Mouse (Mus musculus) kidney, adult 18-20 months (tissue): ENCODE results near the gene Olfr517.

Experiments used
- DNase-seq: peaks from one replicate; pipeline ENCODE4 v3.0.0; 2021

The Olfr517 gene

GRCm38 (mm10) chr7:108872279-108872678 is at the start of gene Olfr517:
Olfr517 (minus strand) TSS chr7:108872379.
- no peak for DNase-seq

DNA sequence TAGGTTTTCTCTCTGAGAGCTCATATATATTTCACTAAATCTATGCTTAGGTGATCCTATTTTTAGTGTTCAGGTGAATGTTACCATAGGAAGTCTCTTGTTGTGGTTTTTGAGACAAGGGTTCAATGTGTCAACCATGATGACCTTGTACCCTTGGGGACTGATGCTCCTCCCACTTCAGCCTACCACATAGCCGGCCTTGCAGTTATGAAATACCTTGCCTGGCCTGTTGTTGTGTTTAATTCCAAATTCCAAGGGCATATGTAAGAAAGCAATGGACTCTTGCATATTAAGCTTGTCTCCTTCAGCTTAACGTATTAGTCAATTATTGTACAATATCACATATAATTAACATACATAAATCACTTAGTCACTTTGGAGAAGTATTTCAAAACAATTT is 31.8 kb upstream of the Olfr517 start:
- DNase-seq = no peak

GRCm38 (mm10) chr7:108894320-108894719 is 22.1 kb upstream of the Olfr517 start, which contains the start of gene Olfr519:
Olfr519 (minus strand) TSS chr7:108894420.
- no peak for DNase-seq

- DNase-seq = no peak
Observed at GRCm38 (mm10) chr7:108884906-108885305, 12.7 kb upstream of the Olfr517 start, which contains the start of gene Olfr518. Olfr518 (minus strand) TSS chr7:108885006.

- no peak for DNase-seq
Observed at GRCm38 (mm10) chr7:108850429-108850828, 21.8 kb downstream of the Olfr517 start, which contains the start of gene Olfr516. Olfr516 (minus strand) TSS chr7:108850529.

DNA sequence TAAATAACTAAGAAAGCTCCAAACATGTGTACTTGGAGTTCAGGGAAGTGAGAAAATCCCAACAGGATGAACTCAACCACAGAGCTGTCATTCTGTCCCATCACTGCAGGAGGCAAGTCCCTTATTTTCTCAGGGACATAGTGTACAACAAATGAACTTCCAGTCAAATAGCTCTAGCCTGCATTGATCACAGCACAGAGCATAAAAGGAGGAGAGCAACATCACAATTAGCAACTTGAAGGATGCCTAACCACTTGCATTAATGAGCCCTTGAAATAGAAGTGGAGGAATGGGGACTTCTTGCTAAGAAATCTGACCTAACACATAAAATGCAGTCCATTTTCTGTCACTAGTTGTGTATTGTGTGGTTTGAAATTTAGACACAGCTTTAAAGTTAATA is 46.3 kb downstream of the Olfr517 start, which contains the start of gene Olfr514:
Gene Olfr514, minus strand, starts transcription at position 101 of the 400 bp plus-strand sequence.
- no peak for DNase-seq
